Mouse (Mus musculus) heart, postnatal 0 days (tissue): ENCODE results near the gene Sh3gl1. TPM values are rescaled to one million over a fixed set of nuclear protein-coding genes. Genes with fewer than 3 reads are reported as not detected.

Experiments
- ATAC-seq: fragments of 200-750 bp; cut with Nextera tagmentation; 2 replicates; pipeline ENCODE4 v1.8.0; 2017; ENCODE audit warnings: low read depth, moderate number of reproducible peaks, moderate library complexity; ENCODE audit not compliant: insufficient read depth
- DNase-seq: peaks from one replicate; pipeline ENCODE4 v3.0.0-alpha.2; 2016; ENCODE audit warnings: low spot score
- H3K27ac ChIP-seq: fragments of 300-500 bp; sonication (generic); 2 replicates; pipeline ENCODE4 v1.5.1; 2014; ENCODE audit warnings: low read depth, mild to moderate bottlenecking
- H3K27me3 ChIP-seq: fragments of 300-500 bp; sonication (generic); 2 replicates; pipeline ENCODE4 v1.6.1; 2014; ENCODE audit warnings: low read length, mixed read lengths; ENCODE audit not compliant: control insufficient read depth, insufficient read depth
- H3K36me3 ChIP-seq: fragments of 300-500 bp; sonication (generic); replicated peaks from 2 replicates; pipeline ENCODE4 v1.6.1; 2014; ENCODE audit warnings: low read length, mixed read lengths; ENCODE audit not compliant: control insufficient read depth, insufficient read depth
- H3K4me1 ChIP-seq: fragments of 300-500 bp; sonication (generic); 2 replicates; pipeline ENCODE4 v1.6.1; 2014; ENCODE audit warnings: antibody characterized with exemption; ENCODE audit not compliant: control insufficient read depth, insufficient read depth
- H3K4me2 ChIP-seq: fragments of 300-500 bp; sonication (generic); 2 replicates; pipeline ENCODE4 v1.6.1; 2014; ENCODE audit warnings: low read depth, mild to moderate bottlenecking, low read length, moderate library complexity
- H3K4me3 ChIP-seq: fragments of 300-500 bp; sonication (generic); 2 replicates; pipeline ENCODE4 v1.5.1; 2014; ENCODE audit warnings: low read depth, low read length
- H3K9ac ChIP-seq: fragments of 300-500 bp; sonication (generic); replicated peaks from 2 replicates; pipeline ENCODE4 v1.6.1; 2014; ENCODE audit warnings: low read depth, low read length, mixed read lengths
- H3K9me3 ChIP-seq: fragments of 300-500 bp; sonication (generic); replicated peaks from 2 replicates; pipeline ENCODE4 v1.6.1; 2016; ENCODE audit warnings: low read length; ENCODE audit not compliant: control insufficient read depth
- CTCF ChIP-seq: IDR thresholded peaks from 2 replicates; pipeline ENCODE4 v1.5.1; 2016; ENCODE audit warnings: antibody characterized with exemption, control low read depth, low read depth
- EP300 ChIP-seq: IDR thresholded peaks from 2 replicates; pipeline ENCODE4 v1.6.1; 2016; ENCODE audit warnings: antibody characterized with exemption, low read depth
- WGBS: fragments of 180-500 bp; shearing (Covaris S2); extraction: QIAGEN DNeasy Blood & Tissue Kit; methylation state at CpG from one replicate; pipeline ENCODE4 v1.1.7; 2014; 5-methylcytosine and 5-hydroxymethylcytosine counted together
- polyA plus RNA-seq: library from polyadenylated mRNA; unstranded; fragments of >200 nt; fragmentation: Nextera tagmentation; extraction: Ambion mirVana; gene quantifications from 2 replicates; pipeline ENCODE4 v1.2.1, GENCODE M21; 2015
- total RNA-seq: library from RNA; depleted of rRNA; stranded (reverse); fragments of >200 nt; gene quantifications from 2 replicates; pipeline ENCODE4 v1.2.3, GENCODE M21; 2014; ENCODE audit warnings: low replicate concordance

The Sh3gl1 gene
- total and polyA plus RNA-seq, 2 experiments from 2014 or later: 43.5 to 45.8 TPM

DNA sequence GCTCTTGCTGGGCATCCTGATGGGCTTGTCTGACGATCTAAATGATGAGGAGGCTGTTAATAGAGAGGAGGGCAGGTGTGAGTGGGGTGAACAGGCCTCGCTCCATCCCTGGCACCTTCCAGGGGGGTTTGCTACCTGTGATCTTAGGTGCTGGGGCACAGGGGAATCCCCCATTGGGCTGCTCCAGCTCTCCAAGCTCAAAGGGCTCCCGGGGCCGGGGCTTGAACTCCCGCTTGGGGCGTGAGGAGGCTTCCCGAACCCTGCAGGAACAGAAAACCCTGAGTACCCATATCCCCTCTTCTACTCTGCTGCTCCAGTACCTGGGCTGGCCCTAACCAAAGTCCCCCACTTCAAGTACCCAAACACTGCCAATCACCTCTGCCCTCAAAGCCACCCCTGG, 18.6 kb downstream of the Sh3gl1 start:
- H3K36me3 ChIP-seq: peaks cover 56% of the 10 kb centered on the region

DNA sequence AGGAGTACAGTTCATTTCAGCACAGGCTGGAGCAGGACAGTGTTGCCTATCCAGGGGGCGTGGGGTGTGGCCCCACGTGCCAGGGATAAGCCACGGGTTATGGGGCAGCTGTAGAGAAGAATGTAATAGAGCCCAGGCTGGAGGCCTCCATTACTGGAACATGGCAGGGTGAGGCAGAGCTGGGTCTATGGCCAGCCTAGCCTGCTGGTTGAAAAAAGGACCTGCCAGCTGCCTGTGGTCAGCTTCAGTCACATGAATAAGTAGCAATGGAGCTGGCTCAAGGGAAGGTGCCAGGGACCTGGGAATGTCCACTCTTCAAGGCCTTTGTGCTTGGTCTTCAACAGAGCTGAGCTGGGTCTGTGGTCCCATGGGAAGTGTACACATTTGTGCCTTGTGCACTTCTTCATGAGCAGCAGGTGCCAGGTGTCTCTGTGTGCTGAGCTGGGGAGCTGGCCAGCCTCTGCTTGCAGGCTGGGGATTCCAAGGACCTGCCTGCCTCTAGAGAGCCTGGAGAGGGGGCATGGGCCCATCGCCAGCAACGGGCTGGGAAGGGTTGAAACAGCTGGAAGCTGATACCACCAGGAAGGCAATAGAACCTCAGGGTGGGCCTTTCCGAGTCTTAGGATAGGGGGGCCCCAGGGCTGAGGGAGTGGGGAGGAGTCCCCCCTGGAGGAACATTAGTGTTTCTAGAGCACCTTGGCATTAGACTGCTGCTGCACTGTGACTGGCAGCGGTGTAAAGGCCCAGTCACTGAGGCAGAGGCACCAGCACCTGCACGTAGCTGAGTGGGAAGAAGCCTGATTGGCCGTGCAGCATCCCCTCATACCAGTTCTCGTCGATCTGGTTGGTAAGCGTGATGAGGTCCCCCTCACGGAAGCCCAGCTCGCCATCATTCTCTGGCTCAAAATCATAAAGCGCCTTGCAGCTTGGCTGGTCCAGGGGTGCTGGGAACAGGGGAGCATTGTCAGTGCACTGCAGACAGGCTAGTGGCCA, 19.3 kb downstream of the Sh3gl1 start:
- 79% methylated on average over 15 of the region's 15 CpGs for WGBS
- Histone ChIP-seq H3K9me3 (no peaks in the 10 kb centered on the region), H3K9ac (no peak overlapping the region), H3K27me3 (no peaks in the 10 kb centered on the region), H3K36me3 (peaks cover 62% of the 10 kb centered on the region), H3K4me1 (no peaks in the 10 kb centered on the region), H3K4me3 (no peak overlapping the region), H3K4me2 (no peak overlapping the region), H3K27ac (no peak overlapping the region)
- no peak for DNase-seq
- no peak for ATAC-seq
- TF ChIP-seq EP300: no peak
- TF ChIP-seq CTCF: no peak

More for the DNA sequence above, 18.6 kb downstream of the Sh3gl1 start:
- Histone ChIP-seq H3K9me3 (no peaks in the 10 kb centered on the region), H3K27me3 (no peaks in the 10 kb centered on the region), H3K4me1 (peaks cover 7% of the 10 kb centered on the region), H3K27ac (no peak overlapping the region), H3K4me3 (no peak overlapping the region), H3K9ac (no peak overlapping the region), H3K4me2 (no peak overlapping the region)
- DNase-seq (no peak), ATAC-seq (no peak)
- TF ChIP-seq EP300: no peak
- TF ChIP-seq CTCF: no peak
- WGBS: 87% methylated on average over 7 of the region's 7 CpGs

DNA sequence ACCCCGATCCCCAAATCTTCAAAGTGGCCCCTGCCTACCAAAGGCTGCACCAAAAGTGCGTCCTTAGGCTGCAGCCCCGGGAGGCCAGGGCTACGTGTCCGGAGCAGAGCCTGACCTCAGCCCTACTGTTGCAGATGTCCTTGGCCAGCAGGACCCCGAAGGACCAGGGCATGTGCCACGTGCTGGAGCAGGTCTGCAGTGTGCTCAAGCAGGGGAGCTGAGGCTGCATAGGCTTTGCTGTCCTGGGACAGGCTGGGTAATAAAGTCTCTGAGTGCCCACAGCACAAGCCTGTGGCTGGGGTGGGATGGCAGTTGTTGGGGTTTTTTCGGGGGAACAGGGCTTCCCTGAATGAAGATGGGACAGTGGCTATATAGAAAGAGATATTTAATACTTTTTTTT, 20.1 kb downstream of the Sh3gl1 start:
- H3K36me3 ChIP-seq: peaks cover 69% of the 10 kb centered on the region
- TF ChIP-seq EP300: no peak
- no peak for TF ChIP-seq CTCF
- no peak for ATAC-seq

DNA sequence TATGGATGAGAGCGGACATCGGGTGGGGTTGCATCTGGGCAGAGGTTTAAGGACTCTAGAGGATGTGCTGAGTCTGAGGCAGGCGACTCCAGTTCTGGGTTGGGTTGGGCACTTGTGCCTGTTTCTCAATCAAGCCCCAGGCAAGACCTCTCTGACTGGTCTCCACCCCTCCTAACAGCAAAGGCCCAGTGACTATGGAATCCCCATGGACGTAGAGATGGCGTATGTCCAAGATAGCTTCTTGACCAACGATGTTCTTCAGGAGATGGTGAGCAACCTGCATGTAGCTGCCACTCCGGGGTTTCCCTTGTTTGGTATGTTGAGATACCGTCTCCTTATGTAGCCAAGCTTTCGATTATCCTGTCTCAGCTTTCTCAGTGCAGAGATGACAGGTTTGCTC, 21.1 kb downstream of the Sh3gl1 start:
- Histone ChIP-seq H3K27me3 (no peaks in the 10 kb centered on the region), H3K4me3 (no peak overlapping the region), H3K9ac (no peak overlapping the region), H3K4me1 (0 out of 2 replicates have a peak, but pooled peaks cover under 1% of the 10 kb centered on the region), H3K27ac (no peak overlapping the region), H3K9me3 (no peaks in the 10 kb centered on the region), H3K36me3 (peaks cover 72% of the 10 kb centered on the region), H3K4me2 (no peak overlapping the region)
- 89% methylated on average over 9 of the region's 9 CpGs for WGBS
- ATAC-seq: no peak
- no peak for TF ChIP-seq EP300
- DNase-seq: no peak

More for the DNA sequence above, 20.1 kb downstream of the Sh3gl1 start:
- H3K4me1 ChIP-seq: no peaks in the 10 kb centered on the region
- no peak overlapping the region for H3K4me3 ChIP-seq
- no peak for DNase-seq
- no peaks in the 10 kb centered on the region for H3K27me3 ChIP-seq
- 78% methylated on average over 8 of the region's 8 CpGs for WGBS
- no peak overlapping the region for H3K27ac ChIP-seq
- no peaks in the 10 kb centered on the region for H3K9me3 ChIP-seq
- no peak overlapping the region for H3K4me2 ChIP-seq
- H3K9ac ChIP-seq: no peak overlapping the region

DNA sequence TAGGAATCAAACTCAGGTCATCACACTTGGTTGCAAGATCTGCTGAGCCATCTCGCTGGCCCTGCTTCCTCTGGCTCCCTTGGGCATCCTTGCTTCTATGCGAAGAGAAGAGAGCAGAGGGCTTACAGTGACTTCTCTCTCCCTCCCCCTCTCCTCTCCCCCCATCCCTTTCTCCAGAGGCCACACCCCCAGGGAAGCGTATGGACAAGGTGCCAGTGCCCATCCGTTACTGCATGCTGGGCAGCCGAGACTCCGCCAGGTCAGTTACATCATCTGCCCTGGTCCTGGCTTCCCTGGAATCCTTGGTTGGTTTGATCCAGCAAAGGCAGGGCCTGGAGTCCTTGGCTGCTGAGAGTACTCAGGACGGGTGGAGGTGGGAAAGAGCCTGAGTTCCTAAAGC, 25.0 kb downstream of the Sh3gl1 start:
- H3K9me3 ChIP-seq: no peaks in the 10 kb centered on the region
- H3K9ac ChIP-seq: no peak overlapping the region
- H3K27ac ChIP-seq: no peak overlapping the region
- DNase-seq (no peak), ATAC-seq (no peak)
- whole genome bisulfite sequencing: 84% methylated on average over 7 of the region's 7 CpGs
- no peak overlapping the region for H3K4me3 ChIP-seq
- no peak overlapping the region for H3K4me2 ChIP-seq
- peaks cover 16% of the 10 kb centered on the region for H3K4me1 ChIP-seq
- peaks cover 41% of the 10 kb centered on the region for H3K36me3 ChIP-seq
- TF ChIP-seq CTCF: no peak
- no peak for TF ChIP-seq EP300
- H3K27me3 ChIP-seq: no peaks in the 10 kb centered on the region

DNA sequence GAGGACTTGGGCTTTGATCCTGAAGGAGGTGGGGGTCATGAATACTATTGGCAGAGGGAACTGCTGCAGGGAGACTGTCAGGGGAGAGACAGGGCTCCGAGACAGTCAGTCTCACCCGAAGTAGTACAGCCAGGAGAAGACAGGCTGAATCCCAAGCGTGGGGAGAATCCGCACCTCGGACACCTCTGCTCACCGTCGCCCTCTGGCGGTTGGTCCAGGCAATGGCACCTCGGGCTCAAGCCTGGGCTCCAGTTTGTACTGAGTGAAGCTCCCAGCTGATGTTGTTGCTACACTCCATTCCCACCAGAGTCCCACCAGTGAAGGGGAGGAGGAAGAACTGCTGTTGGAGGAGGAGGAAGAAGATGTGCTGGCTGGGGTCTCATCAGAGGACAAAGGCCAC, 25.8 kb downstream of the Sh3gl1 start:
- ATAC-seq: no peak
- TF ChIP-seq CTCF: peak; percentile 86
- TF ChIP-seq EP300: no peak
- Histone ChIP-seq H3K4me3 (no peak overlapping the region), H3K27me3 (no peaks in the 10 kb centered on the region), H3K36me3 (peaks cover 34% of the 10 kb centered on the region), H3K4me2 (no peak overlapping the region), H3K4me1 (peaks cover 16% of the 10 kb centered on the region), H3K9ac (no peak overlapping the region), H3K27ac (no peak overlapping the region), H3K9me3 (no peaks in the 10 kb centered on the region)
- WGBS: 14% methylated on average over 9 of the region's 9 CpGs
- no peak for DNase-seq
